Mouse (Mus musculus) thymus, adult 2 months (tissue): ENCODE data around the gene Wdr1.

Source experiments
- CTCF ChIP-seq: fragments of 200-500 bp; IDR thresholded peaks from 2 replicates; pipeline ENCODE4 v1.5.1; 2012; ENCODE audit warnings: mild to moderate bottlenecking, control low read depth, low read length, moderate library complexity, borderline replicate concordance; ENCODE audit not compliant: control insufficient read depth, poor library complexity, insufficient read depth; ENCODE audit errors: extremely low read depth
- POLR2A ChIP-seq: fragments of 200-500 bp; IDR thresholded peaks from 2 replicates; pipeline ENCODE4 v1.6.1; 2012; ENCODE audit warnings: mild to moderate bottlenecking, low read length, control low read depth, moderate library complexity; ENCODE audit not compliant: control insufficient read depth, poor library complexity, insufficient read depth; ENCODE audit errors: extremely low read depth

DNA sequence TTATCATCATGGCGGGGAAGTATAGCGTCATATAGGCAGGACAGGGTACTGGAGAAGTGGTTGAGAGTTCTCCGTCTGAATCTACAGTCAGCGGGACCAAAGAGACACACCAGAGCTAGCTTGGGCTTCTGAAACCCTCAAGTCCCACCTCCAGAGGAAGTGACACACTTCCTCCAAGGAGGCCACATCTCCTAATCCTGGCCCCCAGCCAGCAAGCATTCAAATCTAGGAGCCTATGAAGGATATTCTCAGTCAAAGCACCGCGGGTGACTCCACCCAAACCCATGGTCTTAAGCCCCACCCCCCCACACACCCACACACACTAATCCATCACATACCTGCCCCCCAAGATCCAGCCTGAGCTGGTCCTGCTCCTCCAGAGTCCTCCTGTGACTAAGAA, 69.1 kb downstream of the Wdr1 start:
- no peak for TF ChIP-seq POLR2A
- TF ChIP-seq CTCF: no peak
